Comparison of ENCODE assay signal across 8 mouse cellular contexts in genomic region chr1:151483568-151483967, GRCm38 (mm10). TPM values are rescaled to one million over a fixed set of nuclear protein-coding genes. Genes with fewer than 3 reads are reported as not detected.
A peak's percentile ranks its signal among the peaks of the same experiment; 100 is the strongest.
DNase-seq lines count a peak whose midpoint lies in the region; ATAC-seq and TF ChIP-seq lines count a peak whose summit lies in the region.

No protein-coding gene starts in this region.

- DNase-seq in embryo, embryonic 11 days = peak; percentile 17
- DNase-seq in embryo, embryonic 9.5 days (ENCODE audit: extremely low spot score) = no peak
- DNase-seq in spleen, adult 2 months (ENCODE audit: low read depth in 1 of 2, low spot score in 2 of 2) = peak in 1 of 2 experiments; percentile 37
- no peak for DNase-seq in spleen, adult 12 weeks (ENCODE audit: low spot score)
- DNase-seq in layer of hippocampus, postnatal 14 days (ENCODE audit: low spot score in 2 of 2) = no peak
- DNase-seq in urinary bladder, adult 2 months (ENCODE audit: low spot score) = no peak
- no peak for DNase-seq in yolk sac, embryonic 10.5 days (ENCODE audit: low spot score)

- no peak overlapping the region for H3K9ac ChIP-seq in liver, embryonic 12.5 days

- H3K4me2 ChIP-seq in liver, embryonic 12.5 days = no peak overlapping the region

- no peaks in the 10 kb centered on the region for H3K4me1 ChIP-seq in spleen, adult 2 months (ENCODE audit: control insufficient read depth, insufficient read depth, insufficient read length)
- peaks cover 34% of the 10 kb centered on the region for H3K4me1 ChIP-seq in liver, embryonic 12.5 days

- no peak overlapping the region for H3K4me3 ChIP-seq in spleen, adult 2 months (ENCODE audit: extremely low read depth, insufficient read depth, insufficient read length)
- H3K4me3 ChIP-seq in liver, embryonic 12.5 days = no peak overlapping the region

- no peaks in the 10 kb centered on the region for H3K9me3 ChIP-seq in liver, embryonic 12.5 days (replicated peaks)

- TF ChIP-seq POLR2A in spleen, adult 2 months (IDR thresholded peaks at IDR 0.05; ENCODE audit: low read depth, low read length) = no peak

- H3K27ac ChIP-seq in spleen, adult 2 months (ENCODE audit: insufficient read depth, low read length) = no peak overlapping the region
- no peak overlapping the region for H3K27ac ChIP-seq in liver, embryonic 12.5 days

- peak; percentile 13; the same call in 1 of the 2 replicates for TF ChIP-seq CTCF in spleen, adult 2 months (IDR thresholded peaks at IDR 0.05; ENCODE audit: extremely low read depth, insufficient read depth, insufficient read length, insufficient replicate concordance)

- ATAC-seq in liver, embryonic 12.5 days = 0 out of 2 replicates have a peak, but pooled peaks have one; percentile 26

- 61% methylated on average over 1 of the region's 1 CpGs for WGBS in spleen, adult 2 months
- WGBS in liver, embryonic 12.5 days (ENCODE audit: insufficient replicate concordance) = 64% methylated on average over 1 of the region's 1 CpGs

- no peaks in the 10 kb centered on the region; the same call in 1 of the 2 replicates for H3K36me3 ChIP-seq in spleen, adult 2 months (ENCODE audit: control insufficient read depth, insufficient read depth, low read length)
- peaks cover 15% of the 10 kb centered on the region for H3K36me3 ChIP-seq in liver, embryonic 12.5 days

- no peaks in the 10 kb centered on the region for H3K27me3 ChIP-seq in spleen, adult 2 months (ENCODE audit: control insufficient read depth, insufficient read depth, low read length)
- H3K27me3 ChIP-seq in liver, embryonic 12.5 days (replicated peaks) = no peaks in the 10 kb centered on the region

RNA-seq across cellular contexts. Expression of gene Rnf2, which starts 17.2 kb away (rescaled TPM):
- 8.8 and 10.5 TPM in 2 replicates for polyA plus RNA-seq in spleen, adult 2 months (2012; rRNA removed)
- polyA plus RNA-seq in liver, embryonic 12.5 days (2016; fragmentation: Nextera tagmentation; extraction: Ambion mirVana) = 35.2 and 35.4 TPM in 2 replicates
- 10 to 100 TPM; 37.0 to 40.7 TPM for total RNA-seq in layer of hippocampus, postnatal 14 days (2021)
- 36.3 and 37.8 TPM in 2 replicates for polyA plus RNA-seq in urinary bladder, adult 2 months (2012; rRNA removed)

RNA-seq across cellular contexts. Expression of gene Trmt1l, which starts 55.2 kb away (rescaled TPM):
- 11.9 and 14.2 TPM in 2 replicates for polyA plus RNA-seq in spleen, adult 2 months (2012; rRNA removed)
- polyA plus RNA-seq in liver, embryonic 12.5 days (2016; fragmentation: Nextera tagmentation; extraction: Ambion mirVana) = 29.7 and 31.6 TPM in 2 replicates
- 10 to 100 TPM; 27.1 to 29.2 TPM for total RNA-seq in layer of hippocampus, postnatal 14 days (2021)
- polyA plus RNA-seq in urinary bladder, adult 2 months (2012; rRNA removed) = 28.8 and 29.3 TPM in 2 replicates

RNA-seq across cellular contexts. Expression of gene Swt1, which starts 55.3 kb away (rescaled TPM):
- polyA plus RNA-seq in spleen, adult 2 months (2012; rRNA removed) = 3.7 and 4.1 TPM in 2 replicates
- 21.3 and 23.5 TPM in 2 replicates for polyA plus RNA-seq in liver, embryonic 12.5 days (2016; fragmentation: Nextera tagmentation; extraction: Ambion mirVana)
- total RNA-seq in layer of hippocampus, postnatal 14 days (2021) = 10 to 100 TPM; 10.8 to 11.0 TPM
- 14.6 and 20.1 TPM in 2 replicates for polyA plus RNA-seq in urinary bladder, adult 2 months (2012; rRNA removed)
